ENCODE assay signal across 22 mouse cellular contexts in genomic region chr16:23265481-23265880, GRCm38 (mm10). TPM values are rescaled to one million over a fixed set of nuclear protein-coding genes. Genes with fewer than 3 reads are reported as not detected.
DNase-seq lines count a peak whose midpoint lies in the region; ATAC-seq and TF ChIP-seq lines count a peak whose summit lies in the region.
"Had no signal": no experiment of that assay in that cellular context is flagged by ENCODE, and none has a peak within 500 bp of the region (broad histone marks: within the 10 kb centered on the region; RNA-seq: fewer than 3 reads in every experiment).

No protein-coding gene starts in this region.

- H3K4me1 ChIP-seq in forebrain, embryonic 14.5 days (ENCODE audit: control insufficient read depth, insufficient read depth, low read length), result peaks cover 12% of the 10 kb centered on the region
- peaks cover 49% of the 10 kb centered on the region for H3K4me1 ChIP-seq in forebrain, embryonic 10.5 days
- H3K4me1 ChIP-seq in midbrain, postnatal 0 days (ENCODE audit: insufficient read depth, low read length), result peaks cover 2% of the 10 kb centered on the region; the same call in 1 of the 2 replicates
- peaks cover 25% of the 10 kb centered on the region for H3K4me1 ChIP-seq in midbrain, embryonic 13.5 days (replicated peaks)
- peaks cover 19% of the 10 kb centered on the region for H3K4me1 ChIP-seq in embryonic facial prominence, embryonic 14.5 days (ENCODE audit: control insufficient read depth, insufficient read depth, low read length)

- TF ChIP-seq CTCF in midbrain, postnatal 0 days (IDR thresholded peaks at IDR 0.05), result no peak

- no peaks in the 10 kb centered on the region for H3K9me3 ChIP-seq in forebrain, embryonic 14.5 days (replicated peaks; ENCODE audit: control insufficient read depth, low read length)
- peaks cover 3% of the 10 kb centered on the region; the same call in 1 of the 2 replicates for H3K9me3 ChIP-seq in forebrain, embryonic 10.5 days
- H3K9me3 ChIP-seq in midbrain, postnatal 0 days (ENCODE audit: low read length), result no peaks in the 10 kb centered on the region
- no peaks in the 10 kb centered on the region for H3K9me3 ChIP-seq in midbrain, embryonic 13.5 days
- H3K9me3 ChIP-seq in embryonic facial prominence, embryonic 14.5 days (ENCODE audit: control insufficient read depth, low read length), result 0 out of 2 replicates have a peak, but pooled peaks cover 3% of the 10 kb centered on the region
- H3K9me3 ChIP-seq: limb, embryonic 12.5 days; neural tube, embryonic 12.5 days had no signal

- ATAC-seq in forebrain, embryonic 14.5 days, result no peak
- ATAC-seq in midbrain, postnatal 0 days (ENCODE audit: low FRiP score), result no peak
- no peak for ATAC-seq in midbrain, embryonic 13.5 days
- no peak for ATAC-seq in embryonic facial prominence, embryonic 14.5 days (ENCODE audit: low read depth)
- ATAC-seq: inflammation-experienced regulatory T-cells, adult 6 months; Patski had no signal

- H3K27me3 ChIP-seq in forebrain, embryonic 14.5 days (replicated peaks; ENCODE audit: control insufficient read depth, insufficient read depth, low read length), result no peaks in the 10 kb centered on the region
- peaks cover 56% of the 10 kb centered on the region for H3K27me3 ChIP-seq in forebrain, embryonic 10.5 days (ENCODE audit: poor library complexity, severe bottlenecking)
- no peaks in the 10 kb centered on the region for H3K27me3 ChIP-seq in midbrain, postnatal 0 days (ENCODE audit: insufficient read depth, low read length)
- H3K27me3 ChIP-seq in midbrain, embryonic 13.5 days, result 0 out of 2 replicates have a peak, but pooled peaks cover 5% of the 10 kb centered on the region
- H3K27me3 ChIP-seq in embryonic facial prominence, embryonic 14.5 days (replicated peaks; ENCODE audit: control insufficient read depth, insufficient read depth, low read length), result no peaks in the 10 kb centered on the region
- H3K27me3 ChIP-seq: CH12.LX; hindbrain, embryonic 12.5 days; limb, embryonic 12.5 days; neural tube, embryonic 12.5 days; Patski had no signal

- 39% methylated on average over 6 of the region's 6 CpGs for WGBS in forebrain, embryonic 14.5 days
- 95% methylated on average over 6 of the region's 6 CpGs for WGBS in forebrain, embryonic 10.5 days
- 61% methylated on average over 6 of the region's 6 CpGs for WGBS in midbrain, postnatal 0 days
- WGBS in midbrain, embryonic 13.5 days, result 88% methylated on average over 6 of the region's 6 CpGs
- WGBS in embryonic facial prominence, embryonic 14.5 days, result 68% methylated on average over 6 of the region's 6 CpGs

- peaks cover 4% of the 10 kb centered on the region; the same call in 1 of the 2 replicates for H3K36me3 ChIP-seq in forebrain, embryonic 14.5 days (ENCODE audit: control insufficient read depth, insufficient read depth, low read length)
- H3K36me3 ChIP-seq in forebrain, embryonic 10.5 days (replicated peaks), result peaks cover 23% of the 10 kb centered on the region
- H3K36me3 ChIP-seq in midbrain, postnatal 0 days (ENCODE audit: insufficient read depth, low read length), result no peaks in the 10 kb centered on the region
- peaks cover 15% of the 10 kb centered on the region for H3K36me3 ChIP-seq in midbrain, embryonic 13.5 days
- H3K36me3 ChIP-seq in embryonic facial prominence, embryonic 14.5 days (ENCODE audit: control insufficient read depth, insufficient read depth, low read length), result peaks cover 13% of the 10 kb centered on the region; the same call in 1 of the 2 replicates
- H3K36me3 ChIP-seq: G1E had no signal

- H3K27ac ChIP-seq in forebrain, embryonic 14.5 days (ENCODE audit: low read depth, low read length), result no peak overlapping the region
- no peak overlapping the region for H3K27ac ChIP-seq in forebrain, embryonic 10.5 days
- 0 out of 2 replicates have a peak overlapping the region, but pooled peaks have one; percentile 26 for H3K27ac ChIP-seq in midbrain, postnatal 0 days (ENCODE audit: low read depth, low read length)
- H3K27ac ChIP-seq in midbrain, embryonic 13.5 days, result no peak overlapping the region
- no peak overlapping the region for H3K27ac ChIP-seq in embryonic facial prominence, embryonic 14.5 days (replicated peaks; ENCODE audit: low read depth, low read length)
- H3K27ac ChIP-seq: heart, adult 2 months; hindbrain, embryonic 12.5 days; limb, embryonic 12.5 days; neural tube, embryonic 12.5 days had no signal

- H3K4me3 ChIP-seq in forebrain, embryonic 14.5 days (ENCODE audit: low read depth, low read length), result no peak overlapping the region
- H3K4me3 ChIP-seq in forebrain, embryonic 10.5 days, result no peak overlapping the region
- H3K4me3 ChIP-seq in midbrain, postnatal 0 days (ENCODE audit: low read depth, low read length), result no peak overlapping the region
- no peak overlapping the region for H3K4me3 ChIP-seq in midbrain, embryonic 13.5 days (replicated peaks)
- no peak overlapping the region for H3K4me3 ChIP-seq in embryonic facial prominence, embryonic 14.5 days (ENCODE audit: low read depth, low read length)
- H3K4me3 ChIP-seq: heart, adult 2 months; hindbrain, embryonic 12.5 days; limb, embryonic 12.5 days; neural tube, embryonic 12.5 days had no signal

- DNase-seq in forebrain, embryonic 14.5 days (ENCODE audit: low spot score), result peak; percentile 42
- no peak for DNase-seq in forebrain, embryonic 10.5 days (ENCODE audit: extremely low spot score, low spot score)
- DNase-seq in kidney, postnatal 25 days, result peak; percentile 31 to 41
- no peak for DNase-seq in kidney, adult 11 months
- no peak for DNase-seq in midbrain, postnatal 0 days (ENCODE audit: low spot score)
- peak; percentile 35 for DNase-seq in embryonic facial prominence, embryonic 14.5 days (ENCODE audit: low spot score)
- no peak for DNase-seq in right cerebral cortex, postnatal 36 days (ENCODE audit: low spot score in 2 of 2)
- DNase-seq: cerebellum, adult 18-20 months; embryo, embryonic 11 days; gastrocnemius, postnatal 25 days; heart, adult 2 months; lung, postnatal 36 days; right cerebral cortex, postnatal 4 days had no signal

- H3K4me2 ChIP-seq in forebrain, embryonic 14.5 days (ENCODE audit: low read length), result no peak overlapping the region
- no peak overlapping the region for H3K4me2 ChIP-seq in midbrain, postnatal 0 days (ENCODE audit: low read depth, low read length, poor library complexity, severe bottlenecking)
- H3K4me2 ChIP-seq in midbrain, embryonic 13.5 days (replicated peaks), result no peak overlapping the region
- no peak overlapping the region for H3K4me2 ChIP-seq in embryonic facial prominence, embryonic 14.5 days (ENCODE audit: low read depth, low read length)
- H3K4me2 ChIP-seq: hindbrain, embryonic 12.5 days; limb, embryonic 12.5 days; liver, embryonic 11.5 days; neural tube, embryonic 12.5 days had no signal

- H3K9ac ChIP-seq in forebrain, embryonic 14.5 days (ENCODE audit: low read length), result no peak overlapping the region
- H3K9ac ChIP-seq in midbrain, postnatal 0 days (replicated peaks; ENCODE audit: low read length, poor library complexity, severe bottlenecking), result no peak overlapping the region
- no peak overlapping the region for H3K9ac ChIP-seq in midbrain, embryonic 13.5 days (replicated peaks)
- H3K9ac ChIP-seq in embryonic facial prominence, embryonic 14.5 days (ENCODE audit: low read depth, low read length), result no peak overlapping the region
- H3K9ac ChIP-seq: hindbrain, embryonic 12.5 days; limb, embryonic 12.5 days; neural tube, embryonic 12.5 days had no signal

RNA-seq across cellular contexts. Expression of gene St6gal1, which starts 40.9 kb away (rescaled TPM):
- 46.0 and 56.0 TPM in 2 replicates for polyA plus RNA-seq in forebrain, embryonic 14.5 days (2014; fragmentation: Nextera tagmentation; extraction: Ambion mirVana)
- 18.4 and 19.7 TPM in 2 replicates for polyA plus RNA-seq in forebrain, embryonic 10.5 days (2016; fragmentation: Nextera tagmentation; extraction: Ambion mirVana)
- total RNA-seq in midbrain, postnatal 0 days (2014; rRNA removed), result 17.7 and 20.6 TPM in 2 replicates
- 8.5 and 12.0 TPM in 2 replicates for polyA plus RNA-seq in midbrain, postnatal 0 days (2015; fragmentation: Nextera tagmentation; extraction: Ambion mirVana)
- 43.1 and 44.5 TPM in 2 replicates for polyA plus RNA-seq in midbrain, embryonic 13.5 days (2015; fragmentation: Nextera tagmentation; extraction: Ambion mirVana)
- 20.3 and 21.0 TPM in 2 replicates for polyA plus RNA-seq in embryonic facial prominence, embryonic 14.5 days (2014; fragmentation: Nextera tagmentation; extraction: Ambion mirVana)

Comparison
In these comparisons a context has a peak if more than half of its experiments do, and no peak if none do; other contexts are left out.
1. DNase-seq: peak in forebrain, embryonic 14.5 days (single experiment), kidney, postnatal 25 days (2 of 2) and embryonic facial prominence, embryonic 14.5 days (single experiment); none in forebrain, embryonic 10.5 days (single experiment), kidney, adult 11 months (single experiment), midbrain, postnatal 0 days (single experiment) and right cerebral cortex, postnatal 36 days (0 of 2).